Mouse (Mus musculus): ENCODE data around the gene Mtus2. TPM values are rescaled to one million over a fixed set of nuclear protein-coding genes. Genes with fewer than 3 reads are reported as not detected.

Gene Mtus2
- polyA plus RNA-seq, 1 experiment = 1.7 TPM

DNA sequence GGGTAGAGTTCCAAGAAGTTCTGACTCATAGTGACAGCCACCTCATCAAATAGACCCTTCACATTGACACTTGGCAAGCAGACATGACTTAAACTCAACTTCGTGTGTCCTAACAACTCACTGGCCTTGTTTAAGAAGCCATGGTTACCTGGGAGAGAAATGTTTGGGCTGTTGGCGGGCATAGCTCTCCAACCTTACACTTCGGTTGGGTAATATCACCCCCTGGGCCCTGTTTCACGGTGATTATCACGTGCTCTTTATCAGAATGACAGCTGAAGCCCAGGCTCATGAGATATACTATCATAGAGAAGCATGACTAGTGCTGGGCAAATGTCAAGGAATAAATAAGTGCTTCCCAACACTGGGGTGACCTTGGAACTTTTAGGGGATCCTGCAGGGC is 323.2 kb downstream of the Mtus2 start:
- no peak overlapping the region for H3K4me3 ChIP-seq (ENCODE audit: insufficient read depth, low read length)
- no peak overlapping the region for H3K27ac ChIP-seq (ENCODE audit: insufficient read depth, low read depth, low read length)
- no peak for TF ChIP-seq CTCF (IDR thresholded peaks at IDR 0.05; ENCODE audit: low read depth, low read length)
- no peak for TF ChIP-seq POLR2A (IDR thresholded peaks at IDR 0.05; ENCODE audit: borderline replicate concordance, low read depth, low read length)
- H3K4me1 ChIP-seq (ENCODE audit: control insufficient read depth, insufficient read depth, low read length) = no peaks in the 10 kb centered on the region

- Histone ChIP-seq H3K4me3 (ENCODE audit: insufficient read depth, low read length) (no peak overlapping the region), H3K4me1 (ENCODE audit: control insufficient read depth, insufficient read depth, low read length) (no peaks in the 10 kb centered on the region), H3K27ac (ENCODE audit: insufficient read depth, low read depth, low read length) (no peak overlapping the region)
- TF ChIP-seq POLR2A (IDR thresholded peaks at IDR 0.05; ENCODE audit: borderline replicate concordance, low read depth, low read length) (no peak), CTCF (IDR thresholded peaks at IDR 0.05; ENCODE audit: low read depth, low read length) (no peak)
These were observed 325.0 kb downstream of the Mtus2 start for GRCm38 (mm10) chr5:148282093-148282492.

DNA sequence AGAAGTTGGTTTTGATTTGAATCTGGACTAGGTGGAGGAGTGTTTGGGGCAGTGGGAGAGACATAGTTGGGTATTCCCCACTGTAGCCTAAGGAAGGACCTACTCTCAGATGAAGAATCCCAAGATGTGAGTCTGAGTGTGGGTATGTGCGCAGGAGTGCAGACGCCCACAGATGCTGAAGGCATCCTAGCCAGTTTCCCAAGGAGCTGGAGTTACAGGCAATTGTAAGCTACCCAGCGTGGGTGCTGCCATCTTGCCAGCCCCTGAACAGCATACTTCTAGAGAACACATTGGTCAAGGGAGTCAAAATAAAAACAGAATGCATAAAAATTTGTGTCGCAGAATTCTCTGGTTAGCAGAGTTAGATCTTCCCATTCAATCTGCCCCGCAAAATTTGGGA is 325.5 kb downstream of the Mtus2 start:
- Histone ChIP-seq H3K27ac (ENCODE audit: insufficient read depth, low read depth, low read length) (no peak overlapping the region), H3K4me1 (ENCODE audit: control insufficient read depth, insufficient read depth, low read length) (no peaks in the 10 kb centered on the region), H3K4me3 (ENCODE audit: insufficient read depth, low read length) (no peak overlapping the region)
- TF ChIP-seq CTCF (IDR thresholded peaks at IDR 0.05; ENCODE audit: low read depth, low read length) (no peak), POLR2A (IDR thresholded peaks at IDR 0.05; ENCODE audit: borderline replicate concordance, low read depth, low read length) (no peak)

DNA sequence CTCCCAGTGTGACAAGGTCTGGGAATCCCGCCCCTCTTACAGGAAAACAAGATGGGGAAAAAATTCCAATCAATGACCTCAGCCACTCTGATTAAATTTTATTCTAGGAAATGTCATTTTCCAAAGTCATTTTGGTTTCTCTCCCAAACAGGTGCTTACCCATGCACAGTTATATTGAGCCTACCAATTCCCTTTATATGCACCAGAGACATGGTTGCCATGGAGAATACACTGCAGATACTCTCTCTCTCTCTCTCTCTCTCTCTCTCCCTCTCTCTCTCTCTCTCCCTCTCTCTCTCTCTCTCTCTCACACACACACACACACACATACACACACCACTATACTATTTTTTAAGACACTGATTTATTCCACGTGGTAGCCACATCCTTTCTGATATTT is 326.1 kb downstream of the Mtus2 start:
- TF ChIP-seq CTCF (IDR thresholded peaks at IDR 0.05; ENCODE audit: low read depth, low read length) (no peak), POLR2A (IDR thresholded peaks at IDR 0.05; ENCODE audit: borderline replicate concordance, low read depth, low read length) (no peak)
- no peaks in the 10 kb centered on the region for H3K4me1 ChIP-seq (ENCODE audit: control insufficient read depth, insufficient read depth, low read length)
- no peak overlapping the region for H3K27ac ChIP-seq (ENCODE audit: insufficient read depth, low read depth, low read length)
- no peak overlapping the region for H3K4me3 ChIP-seq (ENCODE audit: insufficient read depth, low read length)

GRCm38 (mm10) chr5:148283584-148283983 is 326.5 kb downstream of the Mtus2 start:
- no peak overlapping the region for H3K27ac ChIP-seq (ENCODE audit: insufficient read depth, low read depth, low read length)
- H3K4me1 ChIP-seq (ENCODE audit: control insufficient read depth, insufficient read depth, low read length) = no peaks in the 10 kb centered on the region
- H3K4me3 ChIP-seq (ENCODE audit: insufficient read depth, low read length) = no peak overlapping the region
- TF ChIP-seq POLR2A (IDR thresholded peaks at IDR 0.05; ENCODE audit: borderline replicate concordance, low read depth, low read length) (no peak), CTCF (IDR thresholded peaks at IDR 0.05; ENCODE audit: low read depth, low read length) (no peak)

- Histone ChIP-seq H3K4me3 (ENCODE audit: insufficient read depth, low read length) (no peak overlapping the region), H3K27ac (ENCODE audit: insufficient read depth, low read depth, low read length) (no peak overlapping the region), H3K4me1 (ENCODE audit: control insufficient read depth, insufficient read depth, low read length) (no peaks in the 10 kb centered on the region)
- TF ChIP-seq CTCF (IDR thresholded peaks at IDR 0.05; ENCODE audit: low read depth, low read length) (no peak), POLR2A (IDR thresholded peaks at IDR 0.05; ENCODE audit: borderline replicate concordance, low read depth, low read length) (no peak)
These were observed 330.4 kb downstream of the Mtus2 start for GRCm38 (mm10) chr5:148287529-148287928.

GRCm38 (mm10) chr5:148288804-148289203 is 331.7 kb downstream of the Mtus2 start:
- no peak for TF ChIP-seq CTCF (IDR thresholded peaks at IDR 0.05; ENCODE audit: low read depth, low read length)
- TF ChIP-seq POLR2A (IDR thresholded peaks at IDR 0.05; ENCODE audit: borderline replicate concordance, low read depth, low read length) = no peak
- Histone ChIP-seq H3K4me3 (ENCODE audit: insufficient read depth, low read length) (no peak overlapping the region), H3K27ac (ENCODE audit: insufficient read depth, low read depth, low read length) (no peak overlapping the region), H3K4me1 (ENCODE audit: control insufficient read depth, insufficient read depth, low read length) (no peaks in the 10 kb centered on the region)

GRCm38 (mm10) chr5:148289951-148290350 is 332.8 kb downstream of the Mtus2 start:
- TF ChIP-seq POLR2A (IDR thresholded peaks at IDR 0.05; ENCODE audit: borderline replicate concordance, low read depth, low read length) = no peak
- no peak for TF ChIP-seq CTCF (IDR thresholded peaks at IDR 0.05; ENCODE audit: low read depth, low read length)
- no peak overlapping the region for H3K27ac ChIP-seq (ENCODE audit: insufficient read depth, low read depth, low read length)
- H3K4me3 ChIP-seq (ENCODE audit: insufficient read depth, low read length) = no peak overlapping the region
- no peaks in the 10 kb centered on the region for H3K4me1 ChIP-seq (ENCODE audit: control insufficient read depth, insufficient read depth, low read length)

DNA sequence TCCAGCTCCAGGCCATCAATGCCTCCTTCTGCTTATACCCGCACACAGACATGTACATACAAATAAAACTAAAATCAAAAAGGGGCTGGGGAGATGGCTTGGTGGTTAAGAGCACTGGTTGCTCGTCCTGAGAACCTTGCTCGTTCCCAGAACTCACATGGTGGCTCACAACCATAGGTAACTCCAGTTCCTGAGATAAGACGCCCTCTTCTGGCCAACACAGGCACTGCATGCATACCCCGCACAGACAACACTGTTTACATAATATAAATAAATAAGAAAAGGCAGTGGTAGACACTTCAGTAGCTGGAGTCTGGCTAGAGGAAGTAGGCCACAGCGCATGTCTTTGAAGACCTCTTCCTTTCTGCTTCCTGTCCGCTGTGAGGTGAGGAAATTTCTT is 335.7 kb downstream of the Mtus2 start:
- no peaks in the 10 kb centered on the region for H3K4me1 ChIP-seq (ENCODE audit: control insufficient read depth, insufficient read depth, low read length)
- no peak overlapping the region for H3K4me3 ChIP-seq (ENCODE audit: insufficient read depth, low read length)
- TF ChIP-seq POLR2A (IDR thresholded peaks at IDR 0.05; ENCODE audit: borderline replicate concordance, low read depth, low read length) (no peak), CTCF (IDR thresholded peaks at IDR 0.05; ENCODE audit: low read depth, low read length) (no peak)
- H3K27ac ChIP-seq (ENCODE audit: insufficient read depth, low read depth, low read length) = no peak overlapping the region

- Histone ChIP-seq H3K4me3 (ENCODE audit: insufficient read depth, low read length) (no peak overlapping the region), H3K4me1 (ENCODE audit: control insufficient read depth, insufficient read depth, low read length) (no peaks in the 10 kb centered on the region), H3K27ac (ENCODE audit: insufficient read depth, low read depth, low read length) (no peak overlapping the region)
- TF ChIP-seq CTCF (IDR thresholded peaks at IDR 0.05; ENCODE audit: low read depth, low read length) = peak; percentile 39; the same call in 1 of the 2 replicates
- TF ChIP-seq POLR2A (IDR thresholded peaks at IDR 0.05; ENCODE audit: borderline replicate concordance, low read depth, low read length) = no peak
These were observed 336.2 kb downstream of the Mtus2 start for GRCm38 (mm10) chr5:148293346-148293745.

DNA sequence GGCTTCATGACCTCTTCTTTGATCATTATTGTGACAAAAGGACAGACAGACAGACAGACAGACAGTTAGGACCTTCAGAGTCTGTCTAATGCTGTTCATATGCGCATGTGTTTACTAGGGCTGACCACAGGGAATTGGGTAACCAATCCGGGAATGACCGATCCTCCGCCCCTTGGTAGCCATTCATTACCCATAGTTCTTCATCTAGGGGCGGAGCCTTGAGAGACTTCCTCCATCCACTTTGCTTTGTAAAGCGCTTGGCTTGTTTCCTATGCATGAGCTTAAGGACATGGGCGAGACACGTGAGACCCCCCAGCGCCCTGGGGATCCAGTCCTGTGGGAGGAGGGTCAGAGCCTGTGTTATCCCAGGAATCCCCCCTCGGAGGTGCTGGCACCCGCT is 345.8 kb downstream of the Mtus2 start:
- no peak for TF ChIP-seq POLR2A (IDR thresholded peaks at IDR 0.05; ENCODE audit: borderline replicate concordance, low read depth, low read length)
- no peak for TF ChIP-seq CTCF (IDR thresholded peaks at IDR 0.05; ENCODE audit: low read depth, low read length)
- Histone ChIP-seq H3K4me1 (ENCODE audit: control insufficient read depth, insufficient read depth, low read length) (no peaks in the 10 kb centered on the region), H3K4me3 (ENCODE audit: insufficient read depth, low read length) (no peak overlapping the region), H3K27ac (ENCODE audit: insufficient read depth, low read depth, low read length) (no peak overlapping the region)

Measured in bone marrow macrophage, adult 2 months (primary cell).